Mouse (Mus musculus) megakaryocyte, adult 5-6 weeks (primary cell): ENCODE results near the gene Iqcj. TPM values are rescaled to one million over a fixed set of nuclear protein-coding genes. Genes with fewer than 3 reads are reported as not detected.

Experiments used
- ATAC-seq: 2 replicates; pipeline ENCODE4 v1.8.0; 2016; ENCODE audit warnings: mild to moderate bottlenecking, inconsistent platforms; ENCODE audit not compliant: poor library complexity, severe bottlenecking
- total RNA-seq, 2 experiments: library from RNA; stranded (forward) in 1 of 2; stranded (reverse) in 1 of 2; fragments of 153-499, 151-499 nt in 1 of 2; fragments of 221-1000, 200-1000 nt in 1 of 2; gene quantifications; 2 replicates each; pipeline versions ENCODE4 v1.2.3 to v1.2.4; 2015 to 2017

Iqcj gene
- total RNA-seq, 2 experiments from 2014 or later: not detected

GRCm38 (mm10) chr3:67954459-67955065, 62.5 kb downstream of the Iqcj start:
- ATAC-seq: no peak

- no peak for ATAC-seq
Measured at GRCm38 (mm10) chr3:67959672-67960071, 67.7 kb downstream of the Iqcj start.

- ATAC-seq: no peak
Measured at GRCm38 (mm10) chr3:67960133-67960532, 68.1 kb downstream of the Iqcj start.

GRCm38 (mm10) chr3:67960727-67961126, 68.7 kb downstream of the Iqcj start:
- no peak for ATAC-seq

- no peak for ATAC-seq
Measured at GRCm38 (mm10) chr3:67961934-67962639, 70.1 kb downstream of the Iqcj start.

- ATAC-seq: no peak
Measured at GRCm38 (mm10) chr3:67974340-67974998, 82.4 kb downstream of the Iqcj start.

- no peak for ATAC-seq
Measured at GRCm38 (mm10) chr3:67980006-67980405, 88.0 kb downstream of the Iqcj start.

- no peak for ATAC-seq
Measured at GRCm38 (mm10) chr3:67983329-67983728, 91.3 kb downstream of the Iqcj start.

GRCm38 (mm10) chr3:68002415-68002814, 110.4 kb downstream of the Iqcj start:
- no peak for ATAC-seq

GRCm38 (mm10) chr3:68012342-68012741, 120.3 kb downstream of the Iqcj start:
- ATAC-seq: no peak

- no peak for ATAC-seq
Measured at GRCm38 (mm10) chr3:68015786-68016185, 123.8 kb downstream of the Iqcj start.

GRCm38 (mm10) chr3:68019401-68019800, 127.4 kb downstream of the Iqcj start:
- no peak for ATAC-seq

- ATAC-seq: no peak
Measured at GRCm38 (mm10) chr3:68036097-68036496, 144.1 kb downstream of the Iqcj start.

- ATAC-seq: no peak
Measured at GRCm38 (mm10) chr3:68042951-68043350, 150.9 kb downstream of the Iqcj start.

GRCm38 (mm10) chr3:68045475-68046416, 153.7 kb downstream of the Iqcj start:
- ATAC-seq: peak; percentile 64; the same call in 1 of the 2 replicates

GRCm38 (mm10) chr3:68053538-68053937, 161.5 kb downstream of the Iqcj start:
- ATAC-seq: peak; percentile 38; the same call in 1 of the 2 replicates

- ATAC-seq: no peak
Measured at GRCm38 (mm10) chr3:68055071-68055470, 163.1 kb downstream of the Iqcj start.

- ATAC-seq: peak; percentile 78
Measured at GRCm38 (mm10) chr3:68056373-68057275, 164.6 kb downstream of the Iqcj start.

GRCm38 (mm10) chr3:68059162-68059800, 167.3 kb downstream of the Iqcj start:
- ATAC-seq: no peak
